Mouse (Mus musculus): Measurements from ENCODE around the gene Fcrla.

The Fcrla gene

DNA sequence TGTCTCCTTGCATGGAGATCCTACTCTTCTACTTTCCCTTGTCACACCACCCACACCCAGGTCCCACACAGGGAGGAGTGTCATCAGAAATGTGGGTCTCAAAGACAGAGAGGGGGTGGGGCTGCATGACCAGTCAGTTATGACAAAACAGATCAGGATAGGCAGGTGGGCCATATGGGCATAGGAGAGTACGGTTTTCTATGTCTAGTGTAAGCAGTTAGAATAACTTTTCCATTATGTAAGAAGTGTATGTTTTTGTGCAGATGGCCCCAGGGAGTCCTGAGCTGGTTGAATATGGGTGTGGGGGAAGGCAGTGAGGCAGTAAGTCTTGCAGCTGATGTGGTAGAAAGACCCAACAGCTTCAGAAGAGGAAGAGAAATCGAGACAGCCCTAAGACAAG is 1.1 kb upstream of the Fcrla start:
- DNase-seq (ENCODE audit: low read depth) = no peak

DNA sequence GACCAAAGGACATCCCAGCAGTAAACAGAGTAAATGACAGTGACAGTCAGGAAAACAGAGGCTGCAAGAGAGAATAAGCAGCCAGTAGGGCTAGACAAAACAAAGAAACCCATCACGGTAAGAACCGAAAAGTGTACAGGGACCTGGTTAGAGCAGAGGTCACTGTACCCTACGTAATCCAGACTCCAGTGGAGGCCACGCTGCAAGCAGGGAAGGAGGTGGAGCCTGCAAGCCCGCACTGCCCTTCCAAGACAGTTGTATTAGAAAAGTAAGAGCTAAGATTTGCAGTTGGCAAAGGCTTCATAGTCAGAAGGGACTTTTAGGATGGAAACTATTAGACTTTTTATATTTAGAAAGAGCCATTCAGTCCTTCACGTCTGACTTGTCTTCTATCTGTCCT is 442 bp downstream of the Fcrla start:
- DNase-seq (ENCODE audit: low read depth) = no peak

DNA sequence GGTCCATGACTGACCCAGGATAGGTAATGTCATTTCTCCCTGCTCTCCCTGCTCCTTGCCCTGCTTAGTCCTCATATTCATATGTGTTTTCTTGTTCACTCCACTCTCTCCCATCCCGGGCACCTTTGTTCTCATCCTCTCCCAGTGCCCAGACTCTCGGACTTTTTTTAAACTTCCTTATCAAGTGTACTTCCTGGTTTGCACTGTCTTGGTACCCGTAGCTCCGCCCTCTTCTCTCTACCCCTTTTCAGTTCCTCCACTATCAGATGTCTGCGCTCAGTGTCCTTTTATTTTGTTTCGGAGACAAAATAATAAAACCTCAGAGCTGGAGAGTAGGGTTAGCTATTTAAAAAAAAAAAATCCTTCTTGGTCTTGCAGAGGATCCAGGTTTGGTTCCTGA is 2.9 kb downstream of the Fcrla start:
- no peak for DNase-seq (ENCODE audit: low read depth)

DNA sequence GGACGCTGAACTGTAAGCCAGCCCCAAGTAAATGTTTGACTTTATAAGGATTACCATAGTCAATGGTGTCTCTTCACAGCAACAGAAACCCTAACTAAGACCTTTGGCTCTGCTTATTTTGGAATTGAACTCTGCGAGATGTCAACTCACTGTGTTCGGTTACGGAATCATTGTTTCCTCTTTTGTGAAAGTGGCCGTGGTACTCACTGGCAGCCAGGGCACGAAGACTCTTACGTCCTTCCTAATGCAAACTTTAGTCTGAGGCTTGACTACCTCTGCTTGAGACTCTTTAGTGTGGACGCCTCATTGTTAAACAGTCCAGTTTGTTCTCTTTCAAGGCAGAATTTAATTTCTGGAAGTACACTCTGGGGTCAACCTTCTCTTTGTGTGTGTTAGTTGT is 8.1 kb downstream of the Fcrla start:
- DNase-seq (ENCODE audit: low read depth) = no peak

DNA sequence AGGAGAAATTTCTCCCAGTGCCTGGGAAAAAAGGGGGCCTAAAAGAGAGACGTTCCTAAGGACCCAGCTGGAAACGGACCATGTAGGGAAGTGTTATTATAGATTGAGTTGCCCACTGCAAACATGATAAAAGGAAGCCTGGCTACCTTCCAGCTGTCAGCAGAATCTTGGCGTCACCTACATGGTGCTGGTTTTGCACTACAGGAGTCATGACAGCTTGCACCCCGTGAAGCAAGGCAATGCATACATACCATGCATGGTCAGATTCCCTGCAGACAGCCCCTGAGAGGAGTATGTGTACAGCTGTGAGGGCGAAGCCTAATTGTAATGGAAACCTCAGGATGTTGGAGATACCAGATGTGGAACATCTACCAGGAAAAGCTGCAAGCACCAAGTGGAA is 11.7 kb downstream of the Fcrla start:
- DNase-seq (ENCODE audit: low read depth) = no peak

DNA sequence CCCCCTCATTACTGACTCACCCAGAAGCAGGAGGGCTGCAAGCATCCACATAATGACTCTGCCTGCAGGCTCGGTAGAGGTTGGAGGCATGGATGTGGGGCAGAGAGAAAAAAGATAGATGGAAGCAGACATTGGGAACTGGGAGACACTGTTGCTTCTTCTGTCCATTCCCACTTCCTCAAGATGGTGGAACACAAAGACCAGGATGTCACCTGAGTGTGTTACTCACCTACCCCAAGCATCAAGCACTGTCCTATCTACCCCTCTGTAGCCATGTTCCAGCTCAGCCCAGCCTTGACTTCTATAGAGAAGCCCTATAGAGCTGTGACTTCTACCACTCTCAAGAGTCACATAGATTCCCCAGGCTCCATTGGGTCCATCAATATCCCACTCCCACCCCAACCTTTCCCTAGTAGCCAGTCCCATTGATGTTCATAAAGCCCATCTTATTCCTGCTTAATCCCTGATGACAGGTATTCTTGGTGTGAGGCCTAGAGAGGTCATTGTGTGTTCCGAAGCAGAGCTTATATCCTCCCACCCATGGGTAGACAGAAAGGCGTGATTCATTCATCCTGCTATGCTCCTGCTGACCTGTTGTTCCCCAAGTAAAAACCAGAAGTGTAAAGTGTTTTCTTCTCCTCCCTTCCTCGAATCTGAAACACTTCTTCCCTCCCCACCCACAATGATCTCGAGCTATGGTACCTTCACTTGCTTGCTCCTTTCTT is 14.3 kb downstream of the Fcrla start, which contains the start of gene Fcrlb:
Gene Fcrlb (minus strand): TSS at position 51 of the 725 bp plus-strand sequence.
- DNase-seq (ENCODE audit: low read depth) = no peak

DNA sequence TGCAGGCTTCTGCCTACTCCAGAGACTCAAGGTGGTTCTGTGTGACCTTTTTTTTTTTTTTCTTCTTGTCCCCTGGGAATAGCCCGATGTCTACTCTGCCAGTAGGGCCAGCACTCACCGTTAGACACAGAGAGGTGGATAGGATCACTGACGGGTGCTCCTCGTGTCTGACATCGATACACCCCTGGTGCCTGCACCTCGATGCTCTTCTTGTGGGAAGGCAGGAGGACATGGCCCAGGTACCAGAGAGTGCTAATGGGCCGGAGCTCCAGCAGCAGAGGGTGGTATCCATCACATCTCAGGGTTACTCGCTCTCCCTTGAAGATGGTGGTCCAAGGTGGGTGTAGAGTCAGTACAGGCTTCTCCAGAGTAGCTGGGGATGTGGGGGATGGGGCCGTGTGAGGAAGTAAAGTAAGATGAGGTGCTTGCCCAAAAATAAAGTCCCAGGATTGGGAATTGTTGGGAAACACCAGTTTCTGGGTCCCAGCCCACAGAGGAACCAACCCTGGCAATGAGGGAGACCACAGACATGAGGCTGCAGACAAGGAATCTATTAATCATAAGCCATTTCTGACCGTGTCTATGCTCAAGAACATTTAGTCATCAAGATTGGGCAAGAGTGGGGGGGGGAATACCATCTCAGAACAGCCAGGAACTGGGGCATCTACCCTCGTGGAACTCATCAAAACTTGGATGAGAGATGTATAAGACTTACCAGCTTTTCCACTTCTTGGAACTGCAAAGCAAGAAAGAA is 15.3 kb downstream of the Fcrla start:
- DNase-seq (ENCODE audit: low read depth) = peak; percentile 94

DNA sequence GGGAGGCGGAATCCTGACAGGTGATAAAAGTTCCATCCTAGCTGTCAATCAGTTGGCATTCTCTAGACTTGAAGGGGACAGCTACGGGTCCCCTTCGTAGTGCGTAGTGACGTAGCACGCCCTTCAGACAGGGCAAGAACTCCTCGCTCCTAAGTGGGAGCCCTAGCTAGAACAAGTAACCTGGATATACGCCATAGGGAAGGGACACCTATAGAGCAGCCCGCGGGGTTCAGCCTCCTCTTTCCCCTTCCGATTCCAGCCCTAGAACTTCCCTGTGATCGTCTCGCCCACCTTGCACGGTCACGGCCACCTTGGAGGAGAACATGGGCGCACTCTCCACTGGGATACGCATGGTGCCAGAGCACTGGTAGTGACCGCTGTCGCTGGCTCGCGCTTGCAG is 19.0 kb downstream of the Fcrla start:
- no peak for DNase-seq (ENCODE audit: low read depth)

DNA sequence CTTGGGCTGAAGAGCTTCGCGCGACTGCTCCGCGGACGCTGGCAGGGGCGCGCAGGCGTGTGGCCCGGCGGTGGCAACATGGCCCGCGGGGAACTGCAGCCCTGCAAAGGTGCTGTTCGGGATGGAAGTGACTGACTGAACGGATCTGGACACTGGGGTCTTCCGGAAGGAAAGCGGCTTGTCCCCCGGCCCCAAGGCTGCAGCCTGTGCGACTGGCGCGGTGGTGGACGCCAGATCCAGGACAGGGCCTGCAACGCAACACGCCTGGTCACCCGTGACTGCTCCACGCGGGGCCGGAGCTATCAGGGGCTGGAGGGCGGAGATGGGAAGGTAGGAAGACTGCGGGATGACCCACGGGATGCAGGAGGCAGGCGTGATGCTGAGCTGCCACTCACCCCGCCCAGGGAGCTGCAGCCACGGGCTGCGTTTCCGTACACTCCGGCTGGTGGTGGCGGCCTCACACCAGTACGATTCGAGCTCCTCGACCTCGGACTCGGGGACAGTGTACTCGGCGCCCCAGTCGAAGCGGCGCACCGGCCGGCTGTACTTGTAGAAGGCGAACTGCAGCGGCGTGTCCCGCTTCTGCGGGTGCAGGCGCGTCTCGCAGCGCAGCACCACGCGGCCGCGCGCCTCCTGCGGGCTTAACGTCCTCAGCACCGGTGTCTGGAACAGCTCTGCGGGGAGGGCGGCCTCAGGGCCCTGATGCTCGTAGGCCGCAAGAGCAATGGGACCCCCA is 19.8 kb downstream of the Fcrla start:
- no peak for DNase-seq (ENCODE audit: low read depth)

DNA sequence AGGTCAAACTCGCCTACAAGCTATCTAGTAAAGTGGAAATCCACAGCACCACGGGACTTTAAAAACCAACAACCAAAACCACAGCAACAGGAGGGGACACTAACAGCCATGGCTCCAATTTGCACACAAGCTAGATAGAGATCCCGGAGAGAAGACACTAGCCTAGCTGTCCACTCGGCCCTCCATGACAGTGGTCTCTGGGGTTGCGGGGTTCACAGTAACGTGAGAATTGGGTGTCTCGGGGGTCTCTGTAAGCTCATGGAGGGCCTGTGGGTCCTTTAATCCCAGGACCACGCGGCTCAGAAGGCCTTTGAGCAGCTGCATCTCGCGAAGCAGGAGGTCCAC is 20.3 kb downstream of the Fcrla start:
- no peak for DNase-seq (ENCODE audit: low read depth)

DNA sequence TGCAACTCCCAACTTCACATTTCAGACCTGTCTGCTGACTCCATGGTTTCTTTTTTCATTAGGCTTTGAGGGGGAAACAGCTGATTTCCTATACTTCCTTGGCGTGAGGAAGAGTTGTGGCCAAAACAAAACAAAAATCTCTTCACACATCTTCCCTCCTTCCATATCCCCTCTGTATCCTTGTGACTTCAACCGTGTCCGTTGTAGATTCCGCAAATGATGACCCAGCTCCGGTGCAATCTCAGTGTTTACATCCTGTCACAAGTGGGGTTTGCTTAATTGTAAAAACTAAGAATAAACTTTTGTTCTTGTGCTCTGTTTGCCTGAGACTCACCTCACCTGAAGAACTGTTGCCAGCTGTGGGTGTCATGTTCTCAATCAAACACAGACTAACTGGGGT is 23.9 kb downstream of the Fcrla start:
- no peak for DNase-seq (ENCODE audit: low read depth)

DNA sequence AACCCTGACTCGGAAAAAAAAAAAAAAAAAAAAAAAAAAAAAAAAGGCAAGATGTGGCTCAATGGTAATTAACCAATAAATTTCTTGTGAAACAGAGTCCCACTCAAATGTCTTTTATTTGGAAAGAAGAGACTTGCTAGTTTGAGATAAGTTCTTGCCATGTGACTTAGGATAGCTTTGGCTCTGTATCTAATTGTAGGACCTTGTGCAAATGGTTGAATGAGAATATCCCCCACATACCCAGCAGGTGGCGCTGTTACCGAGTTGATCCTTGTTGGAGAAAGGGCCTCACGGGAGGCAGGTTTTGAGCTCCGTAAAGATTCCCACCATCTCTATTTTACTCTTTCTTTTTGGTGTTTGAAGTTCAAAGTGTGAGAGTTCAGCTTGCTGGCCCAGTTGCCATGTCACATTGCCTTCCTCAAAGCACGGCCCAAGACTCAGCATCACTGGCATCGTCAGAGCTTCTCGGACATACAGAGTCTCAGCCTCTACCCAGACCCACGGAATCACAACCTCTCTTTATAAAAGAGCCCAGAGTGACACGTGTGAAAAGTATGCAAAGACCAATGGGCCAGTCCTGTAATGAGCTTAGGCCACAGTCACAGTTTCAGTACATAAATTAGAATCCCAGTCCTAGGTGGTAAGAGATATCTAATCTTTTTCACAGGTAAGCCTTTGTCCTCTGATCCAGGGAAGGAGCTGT is 25.7 kb downstream of the Fcrla start:
- DNase-seq (ENCODE audit: low read depth) = peak; percentile 51

DNA sequence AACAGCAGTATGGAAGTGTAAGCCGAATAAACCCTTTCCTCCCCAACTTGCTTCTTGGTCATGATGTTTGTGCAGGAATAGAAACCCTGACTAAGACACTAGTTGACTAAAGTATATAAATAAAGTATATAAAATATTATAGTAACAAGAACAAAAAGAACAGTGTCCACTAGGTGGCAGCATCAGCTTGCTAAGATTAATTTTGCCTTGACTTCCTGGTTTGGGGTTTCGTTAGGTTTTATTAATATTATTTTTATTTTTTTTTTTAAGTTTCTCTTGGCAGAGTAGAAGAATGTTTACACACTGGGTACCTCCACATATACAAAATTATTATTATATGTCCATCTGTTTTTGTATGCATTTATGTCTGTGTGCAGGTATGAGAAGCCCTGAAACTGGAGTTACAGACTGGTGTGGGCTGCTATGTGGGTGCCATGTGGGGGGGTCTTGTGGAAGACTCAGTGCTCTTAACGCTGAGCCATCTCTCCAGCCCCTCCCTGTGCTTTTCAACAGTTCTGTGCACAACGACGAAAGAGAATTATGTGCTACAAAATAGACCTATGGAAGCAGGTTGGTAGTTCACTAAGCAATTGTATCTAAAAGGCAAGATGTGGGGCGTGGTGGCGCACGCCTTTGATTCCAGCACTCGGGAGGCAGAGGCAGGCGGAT is 26.4 kb downstream of the Fcrla start:
- no peak for DNase-seq (ENCODE audit: low read depth)

DNA sequence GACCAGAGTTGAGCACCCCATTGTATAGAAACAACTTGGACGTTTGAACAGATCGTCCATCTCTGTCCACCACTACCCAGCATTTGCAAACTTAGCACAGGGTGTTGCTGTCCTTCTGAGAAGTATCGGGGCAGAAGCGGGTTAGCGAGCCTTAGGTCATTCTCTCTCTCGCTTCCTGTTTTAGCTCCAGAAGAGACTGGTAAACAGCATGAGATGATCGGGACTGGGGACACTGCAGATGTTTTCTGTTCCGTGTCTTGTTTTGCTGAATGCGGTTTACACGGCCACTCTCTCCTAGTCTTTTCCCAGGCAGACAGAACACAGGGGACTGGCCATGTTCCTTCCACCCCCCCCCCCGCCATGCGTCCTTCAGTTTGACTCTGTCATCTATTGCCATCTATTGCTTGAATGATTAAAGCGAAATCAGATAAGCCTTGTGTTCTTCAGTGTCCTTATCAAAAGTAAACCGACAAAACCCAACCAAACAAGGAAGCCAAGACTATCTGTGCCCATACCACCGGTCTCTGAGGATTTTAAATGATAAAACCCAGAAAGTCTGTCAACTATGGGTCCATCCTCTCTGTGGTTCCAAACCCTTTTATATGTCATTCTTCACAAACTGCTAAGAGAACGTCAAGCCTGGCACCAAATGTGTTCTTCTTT is 28.8 kb downstream of the Fcrla start:
- DNase-seq (ENCODE audit: low read depth) = no peak

DNA sequence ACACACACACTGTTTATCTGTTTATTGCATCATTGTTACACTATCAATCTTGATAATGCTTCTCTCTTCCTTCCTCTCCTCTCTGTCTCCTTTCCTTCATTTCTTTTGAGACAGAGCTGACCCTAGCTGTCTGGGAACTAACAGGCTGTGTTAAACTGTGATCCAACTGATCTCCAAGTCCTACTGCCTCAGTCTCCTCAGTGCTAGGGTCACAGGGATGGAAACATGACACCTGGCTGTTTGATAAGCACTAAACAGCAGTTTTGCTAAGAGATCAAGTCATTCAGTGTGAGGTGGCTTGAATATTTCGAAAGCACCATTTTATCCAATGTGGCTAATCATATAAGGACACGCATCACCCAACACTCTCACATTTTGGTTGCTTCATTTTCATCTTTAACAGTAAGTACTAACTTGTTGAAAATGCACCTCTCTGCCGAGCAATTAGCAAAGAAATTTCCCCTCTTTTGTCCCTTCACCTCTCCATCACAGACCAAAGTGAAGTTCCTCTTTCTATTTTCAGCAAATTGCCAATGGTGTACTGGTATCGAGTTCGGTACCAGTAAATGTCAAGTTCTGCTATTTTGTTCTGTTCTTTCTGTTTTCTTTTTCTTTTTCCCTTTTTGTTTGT is 30.6 kb downstream of the Fcrla start:
- no peak for DNase-seq (ENCODE audit: low read depth)

DNA sequence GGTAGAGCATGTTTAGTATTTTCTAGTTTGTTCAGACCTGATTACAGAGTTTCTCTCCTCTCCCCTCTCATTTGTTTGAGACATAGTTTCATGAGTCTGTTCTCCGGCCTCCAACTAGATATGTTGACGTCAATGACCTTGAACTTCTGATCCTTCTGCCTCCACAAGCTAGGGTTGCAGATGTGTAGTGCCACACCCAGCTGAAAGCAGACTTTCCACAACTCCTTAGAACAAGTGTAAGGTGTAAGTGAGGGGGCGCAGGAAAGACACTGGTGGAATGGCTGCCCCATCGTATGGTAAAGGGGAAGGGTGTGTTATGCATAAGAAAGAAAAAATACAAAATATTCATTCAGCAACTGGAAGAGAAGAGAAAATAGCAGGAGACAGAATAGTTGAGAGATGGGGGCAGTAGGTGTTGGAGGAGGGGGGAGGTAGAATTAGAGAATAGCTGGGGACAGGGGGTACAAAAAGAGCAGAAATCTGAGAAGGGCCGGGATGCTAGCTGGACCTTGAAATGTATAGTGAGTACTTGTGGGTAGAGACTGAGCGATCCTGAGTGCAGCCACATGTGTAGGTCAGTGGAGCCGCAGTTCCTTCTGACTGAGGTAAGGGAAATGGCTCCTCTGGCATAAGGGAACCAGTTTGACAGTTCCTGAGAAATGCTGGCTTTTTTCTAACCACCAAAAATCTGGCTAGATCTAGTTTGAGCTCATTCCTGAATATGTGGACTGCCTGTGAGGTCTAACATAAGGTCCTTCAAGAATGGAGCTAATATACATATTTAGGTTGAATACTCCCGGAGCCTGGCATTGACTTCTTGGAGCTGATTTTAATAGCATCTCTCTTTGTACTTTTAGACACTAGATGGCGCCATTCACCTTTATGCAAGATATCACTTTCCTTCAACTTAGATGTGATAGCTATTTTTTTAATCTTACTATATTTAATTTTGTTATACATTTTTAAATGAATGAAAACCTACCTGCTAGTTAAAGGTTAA is 32.5 kb downstream of the Fcrla start:
- no peak for DNase-seq (ENCODE audit: low read depth)

DNA sequence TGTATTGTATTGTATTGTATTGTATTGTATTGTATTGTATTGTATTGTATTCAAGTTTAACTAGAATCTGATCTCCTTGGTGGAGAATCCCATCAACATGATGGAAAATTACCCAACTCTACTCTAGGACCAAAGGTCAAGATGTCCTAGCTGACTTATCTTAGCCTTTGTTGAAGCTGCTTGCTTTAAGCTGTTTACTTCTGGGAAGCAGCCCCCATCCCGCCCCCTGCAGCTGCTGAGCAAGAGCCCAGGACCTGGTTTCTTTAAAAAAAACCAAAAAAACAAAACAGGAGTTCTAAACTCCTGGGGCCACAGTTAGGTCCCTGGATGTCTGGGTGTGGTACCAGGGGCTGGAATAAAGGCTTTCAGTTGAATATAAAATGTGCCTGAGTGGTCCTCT is 35.1 kb downstream of the Fcrla start:
- DNase-seq (ENCODE audit: low read depth) = no peak

DNA sequence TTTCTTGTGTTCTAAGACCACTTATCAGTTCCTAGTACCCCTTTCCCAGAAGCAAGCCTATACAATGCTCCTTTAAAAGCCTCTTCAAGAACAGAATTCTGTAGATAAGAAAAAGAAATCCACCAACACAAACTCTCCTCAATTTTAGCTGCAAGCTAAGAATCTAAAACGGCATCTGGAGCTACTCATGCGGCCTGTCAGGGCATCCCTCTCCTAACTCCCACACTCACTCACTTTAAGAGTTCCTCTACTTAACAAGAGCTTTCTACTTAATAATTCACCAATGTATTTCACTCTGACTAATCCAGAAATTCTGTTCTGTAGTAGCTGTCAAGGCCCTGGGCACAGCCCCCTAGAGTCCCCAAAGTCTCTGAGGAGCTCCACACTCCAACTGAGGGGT is 35.7 kb downstream of the Fcrla start:
- no peak for DNase-seq (ENCODE audit: low read depth)

DNA sequence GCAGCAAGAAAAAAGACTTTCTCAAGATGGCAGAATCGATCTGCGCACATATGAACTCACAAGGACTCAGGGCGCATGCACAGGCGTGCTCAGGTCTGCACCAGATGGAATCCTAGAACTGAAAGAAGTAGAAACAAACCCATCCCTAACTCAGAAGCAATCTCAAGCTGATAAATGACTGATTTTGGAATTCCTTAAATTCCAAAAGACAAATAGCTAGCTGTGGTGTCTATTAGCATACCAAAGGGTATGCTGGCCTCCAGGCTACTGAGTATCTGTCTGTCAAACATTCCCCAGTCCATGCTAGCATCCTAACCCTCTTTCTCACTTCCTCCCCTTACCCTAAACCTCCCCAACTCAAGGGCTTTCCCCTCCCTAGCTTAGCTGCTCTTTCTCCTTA is 38.1 kb downstream of the Fcrla start:
- no peak for DNase-seq (ENCODE audit: low read depth)

DNA sequence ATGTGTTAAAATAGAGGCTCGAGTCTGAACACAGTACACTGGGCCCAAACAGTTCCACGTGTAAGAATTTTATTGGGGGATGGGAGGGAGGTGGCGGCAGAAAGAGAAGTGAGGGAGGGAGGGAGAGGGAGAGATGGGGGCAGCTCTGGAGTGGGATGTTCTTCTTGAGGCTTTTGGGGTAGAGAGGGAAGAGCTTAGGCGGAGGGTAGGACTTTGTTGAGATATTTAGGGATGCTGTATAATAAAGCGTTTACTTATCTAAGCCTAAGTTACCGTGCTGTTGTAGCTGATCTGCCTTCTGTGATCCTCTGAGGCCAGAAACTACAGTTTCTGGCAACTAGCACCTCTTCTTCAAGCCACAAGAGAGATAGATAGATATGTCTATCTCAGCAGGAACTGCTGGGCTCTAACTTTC is 41.3 kb downstream of the Fcrla start:
- no peak for DNase-seq (ENCODE audit: low read depth)

Data from fibroblast of lung, adult 2 months (primary cell).